Mouse (Mus musculus): ENCODE results near the gene Cnih2.

Cnih2 gene

GRCm38 (mm10) chr19:5098363-5099143, at the start of gene Cnih2:
Cnih2 (minus strand) TSS chr19:5098521.
- in situ Hi-C loops (cut with MboI; ENCODE audit: unreplicated experiment in 2 of 2): no loop called here

GRCm38 (mm10) chr19:5139640-5140039, 41.3 kb upstream of the Cnih2 start:
- in situ Hi-C loops (cut with MboI; ENCODE audit: unreplicated experiment in 2 of 2): loop anchor here (5.0 kb wide), 2 partner anchors 47 to 52 kb away; partner anchors contain the start of genes Tmem151a (in 1 of the 2) and Yif1a (in 1 of the 2)

GRCm38 (mm10) chr19:5131237-5131636, 32.9 kb upstream of the Cnih2 start:
- in situ Hi-C loops (cut with MboI; ENCODE audit: unreplicated experiment in 2 of 2): no loop called here

- in situ Hi-C loops (cut with MboI; ENCODE audit: unreplicated experiment in 2 of 2): no loop called here
Observed at GRCm38 (mm10) chr19:5129770-5130169, 31.4 kb upstream of the Cnih2 start.

GRCm38 (mm10) chr19:5124055-5124614, 25.8 kb upstream of the Cnih2 start:
- in situ Hi-C loops (cut with MboI; ENCODE audit: unreplicated experiment in 2 of 2): no loop called here

- in situ Hi-C loops (cut with MboI; ENCODE audit: unreplicated experiment in 2 of 2): no loop called here
Observed at GRCm38 (mm10) chr19:5123241-5123640, 24.9 kb upstream of the Cnih2 start.

GRCm38 (mm10) chr19:5122492-5122891, 24.2 kb upstream of the Cnih2 start:
- in situ Hi-C loops (cut with MboI; ENCODE audit: unreplicated experiment in 2 of 2): no loop called here

GRCm38 (mm10) chr19:5118384-5118698, 20.0 kb upstream of the Cnih2 start, which contains the start of gene Klc2:
Klc2 (minus strand) TSS chr19:5118560.
- in situ Hi-C loops (cut with MboI; ENCODE audit: unreplicated experiment in 2 of 2): no loop called here

- in situ Hi-C loops (cut with MboI; ENCODE audit: unreplicated experiment in 2 of 2): no loop called here
Observed at GRCm38 (mm10) chr19:5117494-5118383, 19.4 kb upstream of the Cnih2 start.

- in situ Hi-C loops (cut with MboI; ENCODE audit: unreplicated experiment in 2 of 2): no loop called here
Observed at GRCm38 (mm10) chr19:5113783-5114182, 15.5 kb upstream of the Cnih2 start.

- in situ Hi-C loops (cut with MboI; ENCODE audit: unreplicated experiment in 2 of 2): no loop called here
Observed at GRCm38 (mm10) chr19:5109659-5110453, 11.5 kb upstream of the Cnih2 start.

- in situ Hi-C loops (cut with MboI; ENCODE audit: unreplicated experiment in 2 of 2): no loop called here
Observed at GRCm38 (mm10) chr19:5108702-5109101, 10.4 kb upstream of the Cnih2 start.

- in situ Hi-C loops (cut with MboI; ENCODE audit: unreplicated experiment in 2 of 2): no loop called here
Observed at GRCm38 (mm10) chr19:5108271-5108575, 9.9 kb upstream of the Cnih2 start.

- in situ Hi-C loops (cut with MboI; ENCODE audit: unreplicated experiment in 2 of 2): no loop called here
Observed at GRCm38 (mm10) chr19:5107556-5108270, 9.4 kb upstream of the Cnih2 start.

- in situ Hi-C loops (cut with MboI; ENCODE audit: unreplicated experiment in 2 of 2): no loop called here
Observed at GRCm38 (mm10) chr19:5106731-5107191, 8.4 kb upstream of the Cnih2 start, which contains the start of gene Rab1b. Rab1b (minus strand) TSS chr19:5107072.

GRCm38 (mm10) chr19:5106074-5106473, 7.8 kb upstream of the Cnih2 start:
- in situ Hi-C loops (cut with MboI; ENCODE audit: unreplicated experiment in 2 of 2): no loop called here

GRCm38 (mm10) chr19:5097521-5098362, 579 bp downstream of the Cnih2 start:
- in situ Hi-C loops (cut with MboI; ENCODE audit: unreplicated experiment in 2 of 2): no loop called here

- in situ Hi-C loops (cut with MboI; ENCODE audit: unreplicated experiment in 2 of 2): no loop called here
Observed at GRCm38 (mm10) chr19:5095887-5096474, 2.3 kb downstream of the Cnih2 start.
